Mouse (Mus musculus): Measurements from ENCODE around the gene Taok2.

The Taok2 gene

DNA sequence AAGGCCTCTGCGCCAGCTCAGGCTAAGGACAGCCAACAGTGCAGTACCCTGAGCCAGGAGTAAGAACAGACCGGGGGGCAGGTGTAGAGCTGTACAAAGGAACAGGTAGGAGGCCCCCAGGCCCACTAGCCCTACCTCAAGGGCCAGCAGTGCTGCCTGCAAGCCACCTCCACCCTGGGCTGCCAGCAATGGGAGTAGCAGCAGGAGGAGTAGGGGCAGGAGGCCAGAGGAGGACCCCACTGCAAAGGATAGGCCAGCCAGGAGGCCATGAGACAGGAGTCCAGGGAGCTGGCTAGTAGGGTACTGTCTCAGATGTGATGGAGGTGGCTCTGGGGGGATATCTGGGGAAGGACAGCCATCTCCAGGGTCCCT, 14.0 kb downstream of the Taok2 start:
- no peak for DNase-seq (ENCODE audit: low spot score in 2 of 2)

- no peak for DNase-seq (ENCODE audit: low spot score in 2 of 2)
Measured at GRCm38 (mm10) chr7:126869780-126870519, 14.6 kb downstream of the Taok2 start.

GRCm38 (mm10) chr7:126868003-126868402, 16.5 kb downstream of the Taok2 start:
- DNase-seq (ENCODE audit: low spot score in 2 of 2): no peak

DNA sequence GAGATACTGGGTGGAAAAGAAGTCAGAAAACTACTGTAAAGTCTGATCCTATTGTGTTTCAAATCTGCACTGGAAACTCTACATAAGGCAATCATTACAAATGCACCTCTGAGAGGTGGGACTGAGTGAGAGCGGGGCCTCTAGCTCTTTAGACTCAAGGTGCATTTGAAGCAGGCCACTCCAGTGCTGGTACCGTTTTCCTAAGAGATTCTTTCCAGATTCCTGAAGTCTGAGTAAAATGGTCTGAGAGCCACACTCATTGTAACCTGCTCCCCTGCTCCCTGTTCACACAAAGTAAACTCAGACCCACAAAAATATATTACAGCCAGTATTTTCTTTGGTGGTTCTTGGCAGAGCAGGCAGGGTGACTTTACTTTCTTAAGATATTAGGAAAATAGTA, 17.0 kb downstream of the Taok2 start:
- no peak for DNase-seq (ENCODE audit: low spot score in 2 of 2)

DNA sequence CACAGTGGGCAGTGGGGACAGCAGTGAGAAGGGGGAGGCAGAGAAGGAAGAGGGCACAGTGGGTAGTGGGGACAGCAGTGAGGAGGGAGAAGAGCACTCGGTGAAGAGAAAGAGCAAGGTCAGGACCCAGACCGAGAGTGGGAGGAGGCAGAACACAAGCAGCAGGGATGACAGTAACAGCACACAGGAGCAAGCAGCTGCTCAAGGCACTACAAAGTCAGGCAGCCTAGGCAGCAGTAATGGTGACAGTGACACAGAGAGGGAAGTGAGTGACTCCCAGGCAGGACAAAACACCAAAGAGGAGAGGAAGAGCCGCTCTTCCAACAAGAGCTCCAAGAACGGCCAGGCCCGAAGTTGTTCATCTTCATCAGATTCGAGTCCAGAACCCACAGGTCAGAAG, 20.7 kb downstream of the Taok2 start:
- no peak for DNase-seq (ENCODE audit: low spot score in 2 of 2)

DNA sequence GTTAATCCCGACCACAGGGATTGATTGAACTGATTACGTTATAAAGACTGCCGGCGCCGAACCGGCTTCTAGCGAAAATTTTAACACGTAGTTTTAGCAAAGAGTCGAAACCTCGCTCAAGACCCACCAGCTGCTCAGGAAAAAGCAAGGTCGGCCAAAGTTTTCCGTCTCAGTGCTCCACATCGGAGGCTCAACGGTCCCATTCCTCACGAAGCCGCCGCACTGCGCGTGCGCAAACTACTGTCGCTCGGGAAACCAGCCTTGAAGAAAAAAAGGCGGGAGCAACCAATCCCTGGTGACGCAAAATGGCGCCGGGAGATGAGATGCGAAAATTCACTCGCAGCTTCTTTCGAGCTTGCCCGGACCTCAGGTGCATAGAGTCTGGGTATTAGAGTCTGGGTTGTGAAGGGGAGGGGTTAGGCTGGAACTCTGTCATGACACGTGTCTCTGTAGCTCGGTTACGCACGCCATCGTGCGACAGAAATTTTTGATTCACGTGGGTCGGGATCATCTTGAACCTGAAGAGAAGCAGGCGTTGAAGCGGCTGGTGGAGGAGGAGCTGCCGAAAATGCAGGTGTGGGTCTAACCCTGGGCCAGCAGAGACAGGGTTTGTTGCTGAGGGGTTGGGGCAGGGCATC, 22.2 kb downstream of the Taok2 start, which contains the start of gene Ino80e:
Gene Ino80e (minus strand): TSS at position 231 of the 638 bp plus-strand sequence.
- peak; percentile 96 for DNase-seq (ENCODE audit: low spot score in 2 of 2)

DNA sequence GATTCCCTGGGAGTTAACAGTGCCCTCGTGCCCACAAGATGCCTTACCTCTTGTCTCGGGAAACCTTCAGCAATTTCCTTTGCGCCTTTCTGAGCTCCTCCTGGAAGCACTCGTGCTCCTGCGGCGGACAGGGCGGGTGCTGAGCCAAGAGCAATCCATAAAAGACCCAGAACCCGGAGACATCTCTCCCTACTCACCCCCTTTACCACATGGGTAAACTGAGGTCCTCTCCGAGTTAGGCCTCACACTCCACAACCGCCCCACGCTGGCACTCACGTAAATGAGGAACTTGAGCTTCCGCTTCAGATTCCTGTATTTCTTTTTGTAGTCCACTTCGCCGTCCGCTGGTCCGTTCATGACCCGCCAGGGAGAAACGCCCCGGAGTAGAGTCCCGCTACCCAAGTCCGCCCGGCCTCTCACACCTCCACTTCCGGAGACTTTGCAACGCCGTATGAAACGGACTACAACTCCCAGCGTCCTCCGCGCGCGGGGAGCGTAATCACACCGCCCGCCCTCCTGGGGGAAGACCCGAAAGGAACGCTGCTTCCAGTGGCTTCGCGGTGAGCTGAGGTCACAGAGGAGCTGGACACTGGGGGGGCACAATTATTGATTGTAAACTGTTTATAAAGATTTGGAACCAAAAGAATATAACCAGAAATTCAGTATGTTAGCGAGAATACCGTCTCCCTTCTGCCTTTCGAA, 22.9 kb downstream of the Taok2 start, which contains the start of gene Hirip3:
Gene Hirip3 (plus strand): TSS at position 544 of the 702 bp plus-strand sequence.
- peak; percentile 96 for DNase-seq (ENCODE audit: low spot score in 2 of 2)

DNA sequence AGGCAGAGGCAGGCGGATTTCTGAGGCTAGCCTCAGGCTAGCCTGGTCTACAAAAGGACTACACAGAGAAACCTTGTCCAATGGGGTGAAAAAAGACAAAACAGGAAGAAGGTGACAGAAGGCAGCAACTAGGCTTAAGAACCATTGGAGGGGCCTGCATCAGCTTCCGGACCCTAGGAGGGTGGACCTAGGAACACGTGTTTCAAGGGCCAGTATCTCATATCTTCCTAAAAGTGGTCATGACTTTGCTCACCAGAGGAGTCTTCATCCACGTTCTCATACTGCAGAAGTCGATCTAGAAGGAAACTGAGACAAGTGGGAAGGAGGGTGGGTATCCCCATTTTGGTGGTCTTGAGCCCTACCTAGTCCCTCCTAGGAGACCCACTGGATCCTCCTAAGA, 23.5 kb downstream of the Taok2 start:
- no peak for DNase-seq (ENCODE audit: low spot score in 2 of 2)

GRCm38 (mm10) chr7:126856741-126857420, 27.6 kb downstream of the Taok2 start:
- DNase-seq (ENCODE audit: low spot score in 2 of 2): no peak

DNA sequence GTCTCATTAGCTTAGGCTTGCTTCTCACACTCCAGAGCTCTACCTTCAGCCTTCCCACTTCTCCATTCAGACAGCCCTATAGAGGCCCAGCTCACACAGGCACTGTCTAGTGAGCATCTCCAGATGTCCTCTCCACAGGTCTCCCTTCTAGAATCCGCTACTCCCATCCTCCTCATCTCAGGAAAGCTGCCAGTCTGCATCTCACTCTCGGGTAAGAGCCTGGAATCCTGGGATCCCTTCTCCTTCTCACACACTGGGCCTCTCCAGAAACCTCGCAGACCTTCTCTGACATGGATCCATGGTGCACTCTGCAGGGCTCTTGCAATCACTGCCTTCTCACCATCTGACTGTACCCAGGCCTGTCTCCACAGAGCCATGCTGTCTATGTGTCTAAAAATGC, 28.9 kb downstream of the Taok2 start:
- no peak for DNase-seq (ENCODE audit: low spot score in 2 of 2)

- DNase-seq (ENCODE audit: low spot score in 2 of 2): no peak
Measured at GRCm38 (mm10) chr7:126853454-126853853, 31.0 kb downstream of the Taok2 start.

- no peak for DNase-seq (ENCODE audit: low spot score in 2 of 2)
Measured at GRCm38 (mm10) chr7:126851192-126851591, 33.3 kb downstream of the Taok2 start.

DNA sequence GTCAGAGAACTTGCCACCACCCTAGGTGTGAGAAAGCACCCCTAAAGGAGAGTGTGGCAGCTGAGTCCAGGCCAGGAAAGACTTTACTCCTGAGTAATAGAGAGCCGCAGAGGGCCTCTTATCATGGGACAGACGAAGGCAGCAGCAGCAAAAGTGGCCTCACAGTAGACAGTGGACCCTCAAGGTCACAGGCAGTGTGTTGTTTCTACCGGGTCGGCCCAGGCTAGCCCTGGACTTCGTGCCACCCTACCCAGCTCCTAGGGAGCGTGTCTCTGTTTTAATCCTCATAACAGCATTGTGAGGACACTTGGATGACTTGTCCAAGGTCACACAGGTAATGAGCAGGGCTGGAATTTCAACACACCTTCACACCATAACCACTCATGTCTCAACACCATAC, 34.3 kb downstream of the Taok2 start:
- no peak for DNase-seq (ENCODE audit: low spot score in 2 of 2)

- peak; percentile 54 to 63 for DNase-seq (ENCODE audit: low spot score in 2 of 2)
Measured at GRCm38 (mm10) chr7:126848794-126849193, 35.7 kb downstream of the Taok2 start.

DNA sequence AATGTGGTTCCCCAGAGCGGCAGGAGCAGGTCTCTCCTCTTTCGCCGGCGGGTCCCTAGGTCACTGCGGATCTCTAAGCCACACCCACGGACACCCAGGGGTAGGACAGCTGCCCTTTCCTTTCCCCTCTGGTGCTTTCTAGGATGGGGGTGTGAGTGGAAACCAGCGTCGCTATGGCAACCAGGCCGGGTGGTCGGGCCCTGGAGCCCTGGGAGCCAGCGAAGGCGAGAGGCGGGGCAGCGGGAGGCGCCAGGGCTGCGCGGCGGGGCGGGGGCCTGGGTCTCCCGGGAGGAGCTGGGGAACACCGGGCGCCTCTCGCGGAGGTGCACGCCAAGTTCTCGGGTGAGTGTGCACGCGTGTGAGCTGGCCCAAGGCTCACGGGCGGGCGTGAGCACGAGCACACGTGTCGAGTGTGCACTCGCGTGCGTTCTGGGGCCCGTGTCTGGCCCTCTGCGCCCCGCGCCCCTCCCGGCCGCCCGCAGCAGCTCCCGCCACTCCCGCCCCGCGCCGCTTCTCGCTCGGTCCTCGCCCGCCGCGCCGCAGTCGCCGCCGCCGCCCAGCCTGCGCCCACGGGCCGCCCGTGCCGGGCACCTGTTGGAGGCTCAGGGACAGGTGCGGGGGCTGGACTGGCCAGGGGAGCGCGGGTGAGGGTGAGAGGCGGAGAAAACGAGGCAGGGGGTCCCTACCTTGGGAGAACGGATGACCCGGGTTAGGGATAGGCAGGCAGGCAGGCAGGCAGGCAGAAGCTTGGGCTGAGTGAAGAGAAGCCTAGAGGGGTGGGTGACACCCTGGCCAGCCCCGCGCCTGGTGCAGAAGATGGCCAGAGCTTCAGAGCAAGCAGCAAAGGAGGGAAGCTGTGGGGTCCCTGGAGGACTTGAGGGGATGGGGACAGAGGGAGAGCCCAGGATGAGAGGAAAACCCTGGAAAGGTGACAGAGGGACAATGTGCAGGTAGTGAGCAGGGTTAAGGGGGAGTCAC, 36.8 kb downstream of the Taok2 start:
- DNase-seq (ENCODE audit: low spot score in 2 of 2): no peak

DNA sequence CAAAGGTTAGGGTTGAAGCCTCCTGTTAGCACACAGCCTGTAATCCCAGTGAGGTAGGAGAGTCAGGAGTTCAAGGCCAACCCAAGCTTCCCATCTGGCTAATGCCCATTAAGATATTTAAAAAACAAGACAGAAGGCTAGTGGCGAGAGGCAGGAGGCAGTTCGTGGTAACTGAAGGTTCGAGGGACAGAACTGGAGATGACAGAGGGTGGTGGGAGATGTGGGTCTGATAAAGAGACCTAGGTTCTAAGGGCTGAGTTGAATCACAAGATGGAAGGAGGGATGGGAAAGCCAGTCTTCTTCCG, 37.4 kb downstream of the Taok2 start, which contains the start of gene Doc2a:
Gene Doc2a (plus strand): TSS at position 301 of the 305 bp plus-strand sequence.
- no peak for DNase-seq (ENCODE audit: low spot score in 2 of 2)

DNA sequence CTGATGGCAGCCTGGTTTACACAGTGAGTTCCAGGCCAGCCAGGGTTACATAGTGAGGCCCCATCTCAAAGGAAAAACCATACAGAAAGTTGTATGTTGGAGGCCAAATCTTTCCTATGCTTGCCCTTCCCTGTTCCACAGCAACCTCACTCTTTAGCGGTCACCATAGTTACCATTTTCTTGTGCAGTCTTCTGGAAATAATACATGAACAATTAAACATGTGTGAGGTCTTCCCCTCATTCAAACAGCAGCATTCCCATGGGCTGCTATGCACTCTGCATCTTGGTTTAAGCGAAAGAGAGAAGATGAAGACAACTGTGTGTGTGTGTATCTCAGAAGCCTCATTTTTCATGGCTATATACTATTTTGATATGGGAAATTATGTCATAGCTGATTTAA, 39.0 kb downstream of the Taok2 start:
- no peak for DNase-seq (ENCODE audit: low spot score in 2 of 2)

DNA sequence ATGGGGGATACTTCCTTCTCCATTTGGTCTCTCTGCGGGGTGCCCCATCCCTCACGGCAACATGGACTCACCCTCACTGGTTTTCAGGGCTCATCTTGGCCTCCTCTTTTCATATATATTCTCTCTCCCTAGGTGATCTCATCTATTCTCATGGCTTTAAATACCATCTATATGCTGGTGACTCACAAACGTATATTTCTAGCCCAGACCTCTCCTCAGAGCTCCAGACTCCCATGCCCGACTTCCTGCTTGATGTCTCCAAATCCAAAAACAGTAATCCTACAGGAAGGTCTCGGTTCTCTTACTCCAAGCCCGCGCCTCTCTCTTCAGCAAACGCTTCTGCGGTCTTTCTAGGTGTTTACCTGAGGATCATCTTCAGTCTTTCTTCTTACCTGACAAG, 41.2 kb downstream of the Taok2 start:
- no peak for DNase-seq (ENCODE audit: low spot score in 2 of 2)

DNA sequence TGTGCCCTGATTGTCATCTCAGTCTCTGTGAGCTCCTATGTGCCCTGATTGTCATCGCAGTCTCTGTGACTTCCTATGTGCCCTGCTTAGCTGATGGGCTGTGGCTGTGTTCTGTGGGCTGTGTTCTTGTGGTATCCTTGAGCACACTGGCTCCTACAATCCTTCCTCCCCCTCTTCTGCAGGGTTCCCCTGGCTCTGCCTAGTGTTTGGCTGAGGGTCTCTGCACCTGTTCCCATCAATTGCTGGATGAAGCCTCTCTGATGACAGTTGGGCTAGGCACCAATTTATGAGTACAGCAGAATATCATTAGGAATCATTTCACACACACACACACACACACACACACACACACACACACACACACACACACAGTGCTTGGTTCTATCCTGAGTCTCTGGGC, 51.2 kb downstream of the Taok2 start:
- no peak for DNase-seq (ENCODE audit: low spot score in 2 of 2)

GRCm38 (mm10) chr7:126832036-126832598, 52.4 kb downstream of the Taok2 start:
- DNase-seq (ENCODE audit: low spot score in 2 of 2): peak; percentile 70 to 84

DNA sequence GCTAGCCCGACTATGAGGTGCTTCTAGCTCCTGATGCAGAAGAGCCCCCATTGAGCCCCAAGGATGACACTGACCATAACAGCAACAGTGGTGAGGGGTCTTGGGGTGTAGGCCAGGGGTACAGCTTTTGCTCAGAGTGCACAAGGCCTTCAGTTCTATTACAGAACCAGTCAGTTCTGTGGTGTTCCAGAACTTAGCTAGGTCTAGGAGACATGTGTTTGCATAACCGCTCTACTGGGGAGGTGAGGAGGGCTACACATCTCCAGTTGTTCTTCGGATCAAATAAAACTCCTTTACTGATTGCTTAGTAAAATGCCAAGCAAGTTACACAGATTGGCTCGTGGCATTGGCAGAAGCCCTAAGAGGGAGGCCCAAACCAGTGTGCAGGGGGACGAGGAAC, 53.0 kb downstream of the Taok2 start, which contains the start of gene 4930451I11Rik:
Gene 4930451I11Rik (minus strand): TSS at position 101 of the 400 bp plus-strand sequence.
- DNase-seq (ENCODE audit: low spot score in 2 of 2): no peak
